Mouse (Mus musculus): ENCODE data around the gene Rasgef1b.

DNA sequence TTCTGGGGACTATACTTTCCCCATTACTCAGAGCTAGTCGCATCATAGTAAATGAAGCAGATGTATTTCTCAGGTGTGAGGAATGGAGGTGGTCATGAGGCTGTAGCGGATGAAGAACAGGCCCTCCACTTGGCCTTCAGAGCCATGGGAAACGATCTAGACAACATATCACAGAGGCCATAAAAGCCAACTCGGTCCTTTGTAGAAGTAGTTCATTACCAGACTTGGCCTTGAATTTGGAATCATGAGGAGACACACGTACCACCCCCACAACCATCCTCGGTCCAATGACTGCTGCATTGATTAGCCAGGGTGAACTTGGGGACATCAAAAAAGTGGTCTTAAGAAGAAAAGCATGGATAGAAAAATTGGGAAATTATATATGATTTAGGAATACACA lies 442.8 kb downstream of the Rasgef1b start:
- TF ChIP-seq CTCF (IDR thresholded peaks at IDR 0.05; ENCODE audit: extremely low read depth, insufficient read depth, low read length) (no peak), POLR2A (IDR thresholded peaks at IDR 0.05; ENCODE audit: extremely low read depth, insufficient read depth, low read length) (no peak)

Measured in cortical plate, adult 2 months (tissue).